Mouse (Mus musculus) myocyte (in vitro differentiated cells): ENCODE measurements around the gene Tex14. TPM values are rescaled to one million over a fixed set of nuclear protein-coding genes. Genes with fewer than 3 reads are reported as not detected.

Source experiments
- H3K27me3 ChIP-seq: one replicate; pipeline ENCODE4 v1.6.1; 2011; ENCODE audit not compliant: control insufficient read depth, insufficient read depth, insufficient read length
- H3K36me3 ChIP-seq: one replicate; pipeline ENCODE4 v1.6.1; 2011; ENCODE audit not compliant: control insufficient read depth, insufficient read depth
- H3K4me2 ChIP-seq: one replicate; pipeline ENCODE4 v1.6.1; 2011; ENCODE audit warnings: low read depth, control low read depth
- H3K4me3 ChIP-seq: one replicate; pipeline ENCODE4 v1.5.1; 2011; ENCODE audit warnings: mild to moderate bottlenecking, control low read depth, moderate library complexity
- H3K79me2 ChIP-seq: one replicate; pipeline ENCODE4 v1.6.1; 2011; ENCODE audit not compliant: control insufficient read depth, insufficient read depth
- H3ac ChIP-seq: one replicate; pipeline ENCODE4 v1.6.1; 2011; ENCODE audit not compliant: control insufficient read depth, insufficient read length
- CEBPB ChIP-seq: IDR thresholded peaks from 2 replicates; pipeline ENCODE4 v1.6.1; 2011; ENCODE audit warnings: mild to moderate bottlenecking, moderate library complexity; ENCODE audit not compliant: poor library complexity, insufficient read depth, severe bottlenecking
- E2F4 ChIP-seq: IDR thresholded peaks from one replicate; pipeline ENCODE4 v1.6.1; 2011; ENCODE audit warnings: mild to moderate bottlenecking, control low read depth, moderate library complexity; ENCODE audit not compliant: insufficient read depth
- MAX ChIP-seq: IDR thresholded peaks from one replicate; pipeline ENCODE4 v1.6.1; 2011; ENCODE audit warnings: low read depth, mild to moderate bottlenecking, control low read depth
- MYOD1 ChIP-seq, 3 experiments: IDR thresholded peaks; one replicate each; pipeline ENCODE4 v1.6.1; 2011; ENCODE audit warnings: control low read depth in 2 of 3, low read depth in 2 of 3, mild to moderate bottlenecking in 2 of 3, moderate library complexity in 1 of 3; ENCODE audit not compliant: insufficient read length in 2 of 3, control insufficient read depth in 1 of 3
- MYOG ChIP-seq, 3 experiments: IDR thresholded peaks; one replicate each; pipeline ENCODE4 v1.6.1; 2011; ENCODE audit warnings: control low read depth in 2 of 3, low read depth in 2 of 3, mild to moderate bottlenecking in 2 of 3; ENCODE audit not compliant: insufficient read length in 2 of 3, control insufficient read depth in 1 of 3, insufficient read depth in 1 of 3
- POLR2A ChIP-seq: IDR thresholded peaks from one replicate; pipeline ENCODE4 v1.6.1; 2011; ENCODE audit warnings: low read depth, mild to moderate bottlenecking, control low read depth, moderate library complexity; ENCODE audit not compliant: insufficient read length
- POLR2AphosphoS2 ChIP-seq: IDR thresholded peaks from one replicate; pipeline ENCODE4 v1.6.1; 2011; ENCODE audit warnings: low read depth, control low read depth; ENCODE audit not compliant: insufficient read length
- REST ChIP-seq: IDR thresholded peaks from one replicate; pipeline ENCODE4 v1.6.1; 2011; ENCODE audit warnings: mild to moderate bottlenecking, control low read depth, moderate library complexity; ENCODE audit not compliant: insufficient read depth, insufficient read length
- SRF ChIP-seq: IDR thresholded peaks from one replicate; pipeline ENCODE4 v1.6.1; 2011; ENCODE audit warnings: low read depth; ENCODE audit not compliant: control insufficient read depth, insufficient read length
- TCF12 ChIP-seq: IDR thresholded peaks from one replicate; pipeline ENCODE4 v1.6.1; 2011; ENCODE audit warnings: mild to moderate bottlenecking, control low read depth; ENCODE audit not compliant: poor library complexity, insufficient read depth, severe bottlenecking
- TCF3 ChIP-seq: IDR thresholded peaks from one replicate; pipeline ENCODE4 v1.6.1; 2011; ENCODE audit warnings: low read depth, control low read depth; ENCODE audit not compliant: insufficient read length
- USF1 ChIP-seq: IDR thresholded peaks from one replicate; pipeline ENCODE4 v1.6.1; 2011; ENCODE audit warnings: low read depth, mild to moderate bottlenecking, control low read depth, moderate library complexity
- polyA plus RNA-seq: library from polyadenylated mRNA; unstranded; fragments of >200 nt; fragmentation: generic; extraction: Trizol; gene quantifications from one replicate; pipeline ENCODE4 v1.2.1, GENCODE M21; 2012; ENCODE audit warnings: missing spikeins

The Tex14 gene
- polyA plus RNA-seq, 1 experiment: 0.13 TPM

- H3ac ChIP-seq: no peak within 1 kb of the TSS
- no peak within 1 kb of the TSS for H3K4me2 ChIP-seq
- no peaks in the 10 kb centered on the region for H3K79me2 ChIP-seq
- no peak within 1 kb of the TSS for H3K4me3 ChIP-seq
- H3K36me3 ChIP-seq: no peaks in the 10 kb centered on the region
- TF ChIP-seq POLR2A: no peak
- TF ChIP-seq TCF3: no peak
- TF ChIP-seq REST: no peak
- TF ChIP-seq SRF: no peak
- TF ChIP-seq CEBPB: no peak
- no peak for TF ChIP-seq MYOD1 (IDR thresholded peaks at IDR 0.05; ENCODE audit: control insufficient read depth in 1 of 3, insufficient read length in 2 of 3, low read depth in 2 of 3)
- no peak for TF ChIP-seq E2F4
- TF ChIP-seq TCF12: no peak
- TF ChIP-seq USF1: no peak
- TF ChIP-seq MAX: no peak
- TF ChIP-seq MYOG (IDR thresholded peaks at IDR 0.05; ENCODE audit: control insufficient read depth in 1 of 3, insufficient read depth in 1 of 3, insufficient read length in 2 of 3, low read depth in 2 of 3): no peak
- no peak for TF ChIP-seq POLR2AphosphoS2
- H3K27me3 ChIP-seq: peaks cover 26% of the 10 kb centered on the region
Observed at GRCm38 (mm10) chr11:87568255-87568953, 163.5 kb downstream of the Tex14 start, which contains the start of gene Sept4. Gene Sept4, plus strand, starts transcription at chr11:87568903.

GRCm38 (mm10) chr11:87570743-87571142, 165.9 kb downstream of the Tex14 start:
- Histone ChIP-seq H3K4me3 (no peak overlapping the region), H3K4me2 (no peak overlapping the region), H3K79me2 (no peaks in the 10 kb centered on the region), H3ac (no peak overlapping the region), H3K27me3 (peaks cover 25% of the 10 kb centered on the region), H3K36me3 (no peaks in the 10 kb centered on the region)
- TF ChIP-seq MYOG (IDR thresholded peaks at IDR 0.05; ENCODE audit: control insufficient read depth in 1 of 3, insufficient read depth in 1 of 3, insufficient read length in 2 of 3, low read depth in 2 of 3) (peak in 2 of 3 experiments; percentile 27 to 69), USF1 (no peak), MYOD1 (IDR thresholded peaks at IDR 0.05; ENCODE audit: control insufficient read depth in 1 of 3, insufficient read length in 2 of 3, low read depth in 2 of 3) (peak in 2 of 3 experiments; percentile 46 to 59)

GRCm38 (mm10) chr11:87571361-87571950, 166.6 kb downstream of the Tex14 start:
- no peaks in the 10 kb centered on the region for H3K79me2 ChIP-seq
- no peak overlapping the region for H3K4me2 ChIP-seq
- no peak overlapping the region for H3K4me3 ChIP-seq
- H3K27me3 ChIP-seq: peaks cover 25% of the 10 kb centered on the region
- TF ChIP-seq POLR2AphosphoS2: no peak
- no peak for TF ChIP-seq USF1
- TF ChIP-seq TCF3: no peak
- TF ChIP-seq REST: no peak
- no peak for TF ChIP-seq CEBPB
- no peak for TF ChIP-seq E2F4
- no peak for TF ChIP-seq MAX
- no peak for TF ChIP-seq TCF12
- TF ChIP-seq POLR2A: no peak
- no peak for TF ChIP-seq MYOD1 (IDR thresholded peaks at IDR 0.05; ENCODE audit: control insufficient read depth in 1 of 3, insufficient read length in 2 of 3, low read depth in 2 of 3)
- TF ChIP-seq SRF: no peak
- TF ChIP-seq MYOG (IDR thresholded peaks at IDR 0.05; ENCODE audit: control insufficient read depth in 1 of 3, insufficient read depth in 1 of 3, insufficient read length in 2 of 3, low read depth in 2 of 3): no peak
- H3K36me3 ChIP-seq: no peaks in the 10 kb centered on the region
- no peak overlapping the region for H3ac ChIP-seq

GRCm38 (mm10) chr11:87573751-87574150, 168.9 kb downstream of the Tex14 start:
- Histone ChIP-seq H3K4me2 (peak overlapping the region; percentile 14), H3K79me2 (no peaks in the 10 kb centered on the region), H3K36me3 (no peaks in the 10 kb centered on the region), H3K4me3 (no peak overlapping the region), H3ac (no peak overlapping the region), H3K27me3 (peaks cover 34% of the 10 kb centered on the region)
- TF ChIP-seq REST: no peak
- TF ChIP-seq TCF3: peak; percentile 94
- TF ChIP-seq MAX: no peak
- no peak for TF ChIP-seq CEBPB
- no peak for TF ChIP-seq SRF
- TF ChIP-seq E2F4: no peak
- TF ChIP-seq TCF12: peak; percentile 96
- TF ChIP-seq POLR2AphosphoS2: no peak
- no peak for TF ChIP-seq POLR2A
- TF ChIP-seq MYOD1 (IDR thresholded peaks at IDR 0.05; ENCODE audit: control insufficient read depth in 1 of 3, insufficient read length in 2 of 3, low read depth in 2 of 3): peak; percentile 53 to 99 (median 96)
- TF ChIP-seq MYOG (IDR thresholded peaks at IDR 0.05; ENCODE audit: control insufficient read depth in 1 of 3, insufficient read depth in 1 of 3, insufficient read length in 2 of 3, low read depth in 2 of 3): peak; percentile 92 to 100 (median 98)
- TF ChIP-seq USF1: no peak
